ENCODE assay signal across 8 mouse cellular contexts in the genomic region with DNA sequence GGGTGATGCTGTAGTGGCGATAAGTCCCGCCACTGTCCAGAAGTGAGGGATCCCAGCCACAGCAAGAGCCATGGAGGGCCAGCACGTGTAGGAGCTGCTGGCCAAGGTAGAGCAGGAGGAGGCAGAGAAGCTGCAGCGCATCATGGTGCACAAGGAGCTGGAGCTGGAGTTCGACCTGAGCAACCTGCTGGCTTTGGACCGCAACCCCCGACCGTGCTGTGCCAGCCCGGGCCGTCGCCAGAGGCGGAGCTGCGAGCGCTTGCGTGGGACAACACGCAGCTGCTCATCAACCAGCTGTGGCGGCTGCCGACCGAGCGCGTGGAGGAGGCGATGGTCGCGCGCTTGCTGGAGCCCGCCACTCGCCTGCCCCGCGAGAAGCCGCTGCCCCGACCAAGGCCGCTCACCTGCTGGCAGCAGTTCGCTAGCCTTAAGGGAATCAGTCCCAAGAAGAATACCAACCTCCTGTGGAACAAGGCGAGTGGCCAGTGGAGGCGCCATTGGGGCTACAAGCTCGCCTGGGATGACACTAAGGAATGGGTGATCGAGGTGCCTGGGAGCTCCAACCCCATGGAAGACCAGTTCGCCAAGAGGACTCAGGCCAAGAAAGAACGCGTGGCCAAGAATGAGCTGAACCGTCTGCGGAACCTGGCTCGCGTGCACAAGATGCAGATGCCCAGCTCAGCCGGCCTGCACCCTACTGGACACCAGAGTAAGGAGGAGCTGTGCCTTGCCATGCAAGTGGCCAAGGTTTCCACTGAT. TPM values are rescaled to one million over a fixed set of nuclear protein-coding genes. Genes with fewer than 3 reads are reported as not detected.
A peak's percentile ranks its signal among the peaks of the same experiment; 100 is the strongest.
DNase-seq lines count a peak whose midpoint lies in the region; ATAC-seq and TF ChIP-seq lines count a peak whose summit lies in the region.
"Not testable (repeated sequence)": the region's sequence is repeated elsewhere in the genome, so short reads cannot be mapped to it uniquely, and the experiment has no call there.

No protein-coding gene starts in this region.

- ATAC-seq in hindbrain, embryonic 12.5 days (ENCODE audit: low FRiP score), result peak; percentile 92
- ATAC-seq in lung, embryonic 15.5 days (ENCODE audit: borderline replicate concordance, extremely low read depth, low FRiP score, low TSS enrichment), result peak; percentile 80

- TF ChIP-seq POLR2A in cortical plate, adult 2 months (IDR thresholded peaks at IDR 0.05; ENCODE audit: extremely low read depth, insufficient read depth, low read length); olfactory bulb, adult 2 months (IDR thresholded peaks at IDR 0.05; ENCODE audit: insufficient read depth, low read depth, low read length): not testable (repeated sequence)

- peak overlapping the region; percentile 50 for H3K4me2 ChIP-seq in hindbrain, embryonic 12.5 days (replicated peaks)
- peak overlapping the region; percentile 35 for H3K4me2 ChIP-seq in lung, embryonic 15.5 days

- H3K4me1 ChIP-seq in cortical plate, adult 2 months (ENCODE audit: control insufficient read depth, insufficient read depth, low read length); hindbrain, embryonic 12.5 days; lung, embryonic 15.5 days; olfactory bulb, adult 2 months (ENCODE audit: control insufficient read depth, insufficient read depth, low read length): not testable (repeated sequence)

- peak; percentile 19 to 21 for DNase-seq in adrenal gland, adult 18-20 months (ENCODE audit: low spot score in 2 of 2)
- DNase-seq in frontal cortex, postnatal 10 days (ENCODE audit: low spot score in 2 of 2), result peak; percentile 8 to 25
- peak; percentile 19 to 38 for DNase-seq in layer of hippocampus, postnatal 36 days
- DNase-seq in urinary bladder, adult 2 months (ENCODE audit: low spot score), result peak; percentile 26

- H3K9ac ChIP-seq in hindbrain, embryonic 12.5 days, result 0 out of 2 replicates have a peak overlapping the region, but pooled peaks have one; percentile 0
- not testable (repeated sequence) for H3K9ac ChIP-seq in lung, embryonic 15.5 days

- H3K4me3 ChIP-seq in cortical plate, adult 2 months (ENCODE audit: insufficient read depth, low read length), result peak overlapping the region; percentile 4
- H3K4me3 ChIP-seq in hindbrain, embryonic 12.5 days, result peak overlapping the region; percentile 25
- H3K4me3 ChIP-seq in lung, embryonic 15.5 days, result peak overlapping the region; percentile 2
- peak overlapping the region; percentile 27 for H3K4me3 ChIP-seq in olfactory bulb, adult 2 months (ENCODE audit: insufficient read depth, low read depth, low read length)

- not testable (repeated sequence) for H3K27ac ChIP-seq in cortical plate, adult 2 months (ENCODE audit: insufficient read depth, low read length); hindbrain, embryonic 12.5 days; lung, embryonic 15.5 days; olfactory bulb, adult 2 months (ENCODE audit: insufficient read depth, low read depth, low read length)

- H3K36me3 ChIP-seq in hindbrain, embryonic 12.5 days; lung, embryonic 15.5 days: not testable (repeated sequence)

- 21% methylated on average over 44 of the region's 45 CpGs for WGBS in hindbrain, embryonic 12.5 days
- WGBS in lung, embryonic 15.5 days, result 14% methylated on average over 45 of the region's 45 CpGs
- WGBS in olfactory bulb, adult 2 months, result 20% methylated on average over 45 of the region's 45 CpGs

- TF ChIP-seq CTCF in cortical plate, adult 2 months (IDR thresholded peaks at IDR 0.05; ENCODE audit: extremely low read depth, insufficient read depth, low read length); olfactory bulb, adult 2 months (IDR thresholded peaks at IDR 0.05; ENCODE audit: insufficient read depth, low read depth, low read length): not testable (repeated sequence)

- H3K27me3 ChIP-seq in hindbrain, embryonic 12.5 days; lung, embryonic 15.5 days: not testable (repeated sequence)

- not testable (repeated sequence) for H3K9me3 ChIP-seq in hindbrain, embryonic 12.5 days (replicated peaks); lung, embryonic 15.5 days

RNA-seq across cellular contexts. Expression of gene Gm1979, which starts 2.5 kb away (rescaled TPM):
- total RNA-seq in adrenal gland, adult 18-20 months (2021), result not detected
- polyA plus RNA-seq in cortical plate, adult 2 months (2012; rRNA removed), result not detected in 2 replicates
- not detected in 2 replicates for polyA plus RNA-seq in hindbrain, embryonic 12.5 days (2016; fragmentation: Nextera tagmentation; extraction: Ambion mirVana)
- total RNA-seq in layer of hippocampus, postnatal 36 days (2021), result not detected
- 0.09 TPM in 1 of 2 replicates, not detected in the other for polyA plus RNA-seq in lung, embryonic 15.5 days (2015; fragmentation: Nextera tagmentation; extraction: Ambion mirVana)
- polyA plus RNA-seq in olfactory bulb, adult 2 months (2012; ENCODE audit: insufficient read depth, insufficient read length, low replicate concordance, missing spikeins), result not detected in 2 replicates
- polyA plus RNA-seq in urinary bladder, adult 2 months (2012; rRNA removed), result 0.21 TPM in 1 of 2 replicates, not detected in the other

RNA-seq across cellular contexts. Expression of gene Gm5862, which starts 15.6 kb away (rescaled TPM):
- not detected for total RNA-seq in adrenal gland, adult 18-20 months (2021)
- not detected in 2 replicates for polyA plus RNA-seq in cortical plate, adult 2 months (2012; rRNA removed)
- polyA plus RNA-seq in hindbrain, embryonic 12.5 days (2016; fragmentation: Nextera tagmentation; extraction: Ambion mirVana), result not detected in 2 replicates
- not detected for total RNA-seq in layer of hippocampus, postnatal 36 days (2021)
- not detected in 2 replicates for polyA plus RNA-seq in lung, embryonic 15.5 days (2015; fragmentation: Nextera tagmentation; extraction: Ambion mirVana)
- not detected in 2 replicates for polyA plus RNA-seq in olfactory bulb, adult 2 months (2012; ENCODE audit: insufficient read depth, insufficient read length, low replicate concordance, missing spikeins)
- polyA plus RNA-seq in urinary bladder, adult 2 months (2012; rRNA removed), result not detected in 2 replicates

RNA-seq across cellular contexts. Expression of gene Gm21698, which starts 18.7 kb away (rescaled TPM):
- not detected for total RNA-seq in adrenal gland, adult 18-20 months (2021)
- not detected in 2 replicates for polyA plus RNA-seq in cortical plate, adult 2 months (2012; rRNA removed)
- polyA plus RNA-seq in hindbrain, embryonic 12.5 days (2016; fragmentation: Nextera tagmentation; extraction: Ambion mirVana), result 0.20 TPM in 1 of 2 replicates, not detected in the other
- not detected for total RNA-seq in layer of hippocampus, postnatal 36 days (2021)
- 0.09 TPM in 1 of 2 replicates, not detected in the other for polyA plus RNA-seq in lung, embryonic 15.5 days (2015; fragmentation: Nextera tagmentation; extraction: Ambion mirVana)
- not detected in 2 replicates for polyA plus RNA-seq in olfactory bulb, adult 2 months (2012; ENCODE audit: insufficient read depth, insufficient read length, low replicate concordance, missing spikeins)
- not detected in 2 replicates for polyA plus RNA-seq in urinary bladder, adult 2 months (2012; rRNA removed)

RNA-seq across cellular contexts. Expression of gene Speer4a, which starts 32.2 kb away (rescaled TPM):
- under 1 TPM in 1 of 2 experiments, not detected in 1; 0.17 TPM for total RNA-seq in adrenal gland, adult 18-20 months (2021)
- 0.04 and 0.08 TPM in 2 replicates for polyA plus RNA-seq in cortical plate, adult 2 months (2012; rRNA removed)
- polyA plus RNA-seq in hindbrain, embryonic 12.5 days (2016; fragmentation: Nextera tagmentation; extraction: Ambion mirVana), result not detected in 2 replicates
- not detected for total RNA-seq in layer of hippocampus, postnatal 36 days (2021)
- polyA plus RNA-seq in lung, embryonic 15.5 days (2015; fragmentation: Nextera tagmentation; extraction: Ambion mirVana), result not detected in 2 replicates
- polyA plus RNA-seq in olfactory bulb, adult 2 months (2012; ENCODE audit: insufficient read depth, insufficient read length, low replicate concordance, missing spikeins), result not detected in 2 replicates
- polyA plus RNA-seq in urinary bladder, adult 2 months (2012; rRNA removed), result 0.25 and 0.35 TPM in 2 replicates

RNA-seq across cellular contexts. Expression of gene Gm21680, which starts 34.7 kb away (rescaled TPM):
- total RNA-seq in adrenal gland, adult 18-20 months (2021), result not detected
- polyA plus RNA-seq in cortical plate, adult 2 months (2012; rRNA removed), result not detected in 2 replicates
- polyA plus RNA-seq in hindbrain, embryonic 12.5 days (2016; fragmentation: Nextera tagmentation; extraction: Ambion mirVana), result 0.08 TPM in 1 of 2 replicates, not detected in the other
- not detected for total RNA-seq in layer of hippocampus, postnatal 36 days (2021)
- polyA plus RNA-seq in lung, embryonic 15.5 days (2015; fragmentation: Nextera tagmentation; extraction: Ambion mirVana), result not detected in 2 replicates
- polyA plus RNA-seq in olfactory bulb, adult 2 months (2012; ENCODE audit: insufficient read depth, insufficient read length, low replicate concordance, missing spikeins), result not detected in 2 replicates
- polyA plus RNA-seq in urinary bladder, adult 2 months (2012; rRNA removed), result not detected in 2 replicates
